In genomic region chr1:152241026-152241425, GRCm38 (mm10) we compare ENCODE assay signal across 24 mouse cellular contexts.
"Had no signal": no experiment of that assay in that cellular context is flagged by ENCODE, and none has a peak within 500 bp of the region (broad histone marks: within the 10 kb centered on the region; RNA-seq: fewer than 3 reads in every experiment).

No protein-coding gene starts in this region.

- H3K27ac ChIP-seq: heart, embryonic 13.5 days; heart, embryonic 15.5 days; hindbrain, embryonic 13.5 days; hindbrain, embryonic 15.5 days; hindbrain, postnatal 0 days; kidney, embryonic 15.5 days; kidney, postnatal 0 days; left cerebral cortex, adult 2 months; limb, embryonic 13.5 days; limb, embryonic 15.5 days had no signal

- H3K9ac ChIP-seq: forebrain, postnatal 0 days; heart, embryonic 13.5 days; heart, embryonic 15.5 days; hindbrain, embryonic 13.5 days; hindbrain, embryonic 15.5 days; kidney, embryonic 15.5 days; limb, embryonic 13.5 days; limb, embryonic 15.5 days had no signal

- H3K4me3 ChIP-seq: heart, embryonic 13.5 days; heart, embryonic 15.5 days; hindbrain, embryonic 13.5 days; hindbrain, embryonic 15.5 days; kidney, embryonic 15.5 days; left cerebral cortex, adult 2 months; limb, embryonic 13.5 days; limb, embryonic 15.5 days had no signal

- H3K36me3 ChIP-seq: heart, embryonic 13.5 days; heart, embryonic 15.5 days; hindbrain, embryonic 13.5 days; hindbrain, embryonic 15.5 days; kidney, embryonic 15.5 days; limb, embryonic 13.5 days; limb, embryonic 15.5 days had no signal

- H3K27me3 ChIP-seq: heart, embryonic 13.5 days; heart, embryonic 15.5 days; hindbrain, embryonic 13.5 days; hindbrain, embryonic 15.5 days; kidney, embryonic 15.5 days; limb, embryonic 13.5 days; limb, embryonic 15.5 days had no signal

- H3K4me1 ChIP-seq: heart, embryonic 13.5 days; heart, embryonic 15.5 days; hindbrain, embryonic 15.5 days; kidney, embryonic 15.5 days; limb, embryonic 13.5 days; limb, embryonic 15.5 days had no signal

- DNase-seq: forebrain, postnatal 0 days; gastrocnemius, postnatal 14 days; gastrocnemius, postnatal 36 days; heart, adult 18-20 months; heart, postnatal 14 days; heart, postnatal 36 days; kidney, adult 11 months; kidney, adult 2 months; kidney, adult 9 months; kidney, postnatal 14 days; kidney, postnatal 36 days; layer of hippocampus, adult 9-11 months; layer of hippocampus, postnatal 36 days; left cerebral cortex, postnatal 4 days had no signal
